Mouse (Mus musculus) urinary bladder, adult 18-20 months (tissue): Measurements from ENCODE around the gene Olfr95.
"Not testable (repeated sequence)": the region's sequence is repeated elsewhere in the genome, so short reads cannot be mapped to it uniquely, and the experiment has no call there.

Experiments
- DNase-seq, 2 experiments: peaks; one replicate each; pipeline ENCODE4 v3.0.0; 2022; ENCODE audit warnings: low spot score in 2 of 2, mixed read lengths in 2 of 2

Olfr95 gene

GRCm38 (mm10) chr17:37213018-37213417 is at the start of gene Olfr95:
TSS of gene Olfr95 (minus strand) at chr17:37213118.
- no peak for DNase-seq

- DNase-seq, result peak in 1 of 2 experiments; percentile 9
These were observed 37.6 kb upstream of the Olfr95 start for GRCm38 (mm10) chr17:37250544-37250943.

DNA sequence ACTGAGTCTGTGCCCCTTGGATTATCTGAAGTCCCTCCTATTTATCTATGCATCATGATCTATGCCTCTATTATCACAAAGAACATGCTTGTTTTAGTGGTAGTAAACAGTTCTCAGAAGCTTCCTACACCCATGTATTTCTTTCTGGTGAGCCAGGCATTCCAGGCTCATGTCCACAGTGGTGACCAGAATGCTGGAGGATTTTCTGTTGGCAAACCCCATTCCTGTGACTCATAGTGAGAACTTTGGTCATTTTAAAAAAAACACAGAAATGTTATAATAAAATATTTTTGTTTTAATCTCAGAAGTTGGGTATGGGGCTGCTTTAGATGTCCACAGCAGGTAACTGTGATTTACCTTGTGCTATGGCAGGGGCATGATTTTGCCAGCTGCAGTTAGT is 36.5 kb upstream of the Olfr95 start:
- DNase-seq, result no peak

DNA sequence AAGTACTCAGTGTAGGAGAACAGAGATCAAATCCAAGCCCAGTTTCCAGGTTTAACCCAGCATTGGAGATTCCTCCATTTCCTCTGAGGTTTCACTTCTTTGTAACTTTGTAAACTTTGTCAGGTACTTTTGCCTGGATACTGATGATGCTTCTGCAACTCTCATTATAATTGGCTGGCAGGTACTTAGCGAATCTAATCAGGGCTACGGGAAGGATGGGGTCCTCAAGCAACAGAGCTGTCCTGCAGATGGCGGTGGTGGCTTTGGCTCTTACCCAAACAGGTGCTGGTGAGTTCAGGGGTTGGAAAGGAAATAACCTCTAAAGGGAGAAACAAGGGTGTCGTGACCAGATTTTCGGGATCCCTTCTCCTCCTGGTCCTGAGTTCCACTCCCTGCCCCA is 33.8 kb upstream of the Olfr95 start:
- DNase-seq, result peak; percentile 1 to 6

DNA sequence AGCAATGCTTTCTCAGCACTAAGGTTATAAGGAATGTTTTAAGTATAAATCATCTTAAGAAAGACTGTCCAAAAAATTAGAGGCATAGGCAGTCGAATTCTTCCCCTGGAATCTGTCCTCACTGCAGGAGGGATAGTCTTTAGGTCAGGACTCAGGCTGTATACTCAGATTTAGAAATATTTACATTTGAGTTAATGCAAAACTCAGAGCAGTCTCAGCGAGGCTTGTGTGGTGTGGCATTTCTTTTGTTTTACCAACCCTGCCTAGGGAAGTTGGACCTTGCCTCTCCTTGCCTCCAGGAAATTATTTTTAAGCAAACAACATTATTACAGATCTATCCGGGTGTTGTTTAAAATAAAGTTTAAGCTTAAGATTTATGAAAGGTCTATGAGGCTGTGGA is 29.3 kb upstream of the Olfr95 start:
- DNase-seq, result no peak

DNA sequence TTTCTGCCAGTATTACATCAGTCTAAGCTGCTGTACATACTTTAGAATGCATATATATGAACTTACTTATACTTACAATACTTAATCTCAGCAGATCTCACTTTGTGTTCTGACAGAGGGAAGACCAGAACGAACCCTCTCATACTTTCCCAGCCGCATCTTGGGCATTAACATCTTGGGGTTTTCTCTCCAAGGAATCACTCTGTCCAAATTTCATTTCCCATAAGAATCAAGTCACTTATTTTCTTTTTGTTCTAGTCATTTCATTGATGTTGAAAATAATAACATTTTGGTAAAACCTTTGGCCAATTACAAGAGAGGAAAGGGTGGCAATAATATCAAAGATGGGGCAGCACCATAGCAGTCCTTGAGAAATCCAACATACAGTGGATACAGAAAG is 24.3 kb upstream of the Olfr95 start, which contains the start of gene Olfr97:
TSS of gene Olfr97 (minus strand) at position 101 of the 400 bp plus-strand sequence.
- DNase-seq, result not testable (repeated sequence)

- no peak for DNase-seq
These were observed 9.0 kb upstream of the Olfr95 start for GRCm38 (mm10) chr17:37221879-37222278.

- DNase-seq, result no peak
These were observed 6.9 kb upstream of the Olfr95 start, which contains the start of gene Olfr96 for GRCm38 (mm10) chr17:37219846-37220245. TSS of gene Olfr96 (plus strand) at chr17:37220146.

DNA sequence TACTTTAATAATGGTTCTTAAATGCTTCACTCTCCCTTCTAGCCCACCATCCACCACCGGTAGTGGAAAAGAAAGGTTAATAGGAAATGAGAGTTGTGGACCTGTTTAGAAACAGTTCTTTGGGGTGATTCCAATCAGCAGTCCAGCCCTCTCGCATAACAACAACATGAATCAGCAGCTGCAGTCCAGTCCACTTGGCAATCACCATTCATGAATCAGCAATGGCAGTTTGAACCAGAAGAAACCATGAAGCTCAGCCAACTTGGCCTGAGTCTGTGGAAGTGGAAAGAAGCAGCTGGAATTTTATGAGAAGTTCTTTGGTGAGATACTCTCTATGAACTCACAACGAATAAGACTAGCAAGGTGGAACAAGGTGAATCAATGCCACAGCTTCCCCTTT is 5.6 kb upstream of the Olfr95 start:
- peak in 1 of 2 experiments; percentile 28 for DNase-seq

DNA sequence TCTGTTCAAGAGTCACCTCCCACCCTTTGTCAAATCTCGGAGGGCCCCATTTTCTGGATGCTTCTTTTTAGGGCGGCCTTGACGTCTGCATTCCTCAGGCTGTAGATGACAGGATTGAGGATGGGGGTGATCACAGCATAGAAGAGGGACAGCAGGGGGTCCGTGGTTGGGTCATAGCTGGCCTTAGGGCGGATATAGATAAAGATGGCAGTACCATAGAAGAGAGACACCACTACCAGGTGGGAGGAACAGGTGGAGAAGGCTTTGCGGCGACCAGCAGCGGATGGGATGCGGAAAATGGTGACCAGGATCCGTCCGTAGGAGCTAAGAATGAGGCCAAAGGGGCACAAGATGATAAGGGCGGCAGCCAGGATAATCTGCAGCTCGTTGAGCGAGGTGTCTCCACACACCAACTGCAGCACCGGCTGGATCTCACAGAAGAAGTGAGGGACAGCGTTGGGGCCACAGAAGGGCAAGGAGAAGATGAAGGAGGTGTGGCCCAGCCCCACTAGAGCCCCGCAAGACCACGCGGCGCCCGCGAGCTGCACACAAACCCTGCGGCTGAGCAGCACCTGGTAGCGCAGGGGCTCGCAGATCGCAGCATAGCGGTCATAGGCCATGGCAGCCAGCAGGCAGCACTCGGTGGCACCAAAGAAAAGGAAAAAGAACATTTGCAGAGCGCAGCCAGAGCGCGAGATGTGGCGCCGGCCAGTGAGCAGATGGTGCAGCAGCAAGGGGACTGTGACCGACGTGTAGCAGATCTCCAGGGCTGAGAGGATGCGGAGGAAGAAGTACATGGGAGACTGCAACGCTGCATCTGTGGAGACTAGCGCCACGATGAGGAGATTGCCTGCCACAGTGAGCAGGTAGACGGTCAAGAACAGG is 1.8 kb downstream of the Olfr95 start:
- no peak for DNase-seq

DNA sequence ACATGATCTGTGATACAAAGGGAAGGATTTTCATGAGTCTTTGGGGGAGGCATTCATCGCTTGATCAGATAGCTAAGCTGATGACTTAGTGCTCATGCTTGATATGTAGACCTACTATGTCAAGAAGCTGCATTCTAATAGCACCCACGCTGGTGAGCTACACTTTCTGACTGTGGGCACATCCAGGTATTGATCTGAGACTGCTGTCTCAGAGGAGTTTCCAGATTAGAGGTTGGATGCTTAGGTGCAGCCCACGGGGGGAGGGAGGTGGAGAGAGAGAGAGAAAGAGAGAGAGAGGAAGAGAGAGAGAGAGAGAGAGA is 9.0 kb downstream of the Olfr95 start:
- DNase-seq, result no peak

- peak; percentile 61 to 64 for DNase-seq
These were observed 9.6 kb downstream of the Olfr95 start for GRCm38 (mm10) chr17:37203206-37203916.

DNA sequence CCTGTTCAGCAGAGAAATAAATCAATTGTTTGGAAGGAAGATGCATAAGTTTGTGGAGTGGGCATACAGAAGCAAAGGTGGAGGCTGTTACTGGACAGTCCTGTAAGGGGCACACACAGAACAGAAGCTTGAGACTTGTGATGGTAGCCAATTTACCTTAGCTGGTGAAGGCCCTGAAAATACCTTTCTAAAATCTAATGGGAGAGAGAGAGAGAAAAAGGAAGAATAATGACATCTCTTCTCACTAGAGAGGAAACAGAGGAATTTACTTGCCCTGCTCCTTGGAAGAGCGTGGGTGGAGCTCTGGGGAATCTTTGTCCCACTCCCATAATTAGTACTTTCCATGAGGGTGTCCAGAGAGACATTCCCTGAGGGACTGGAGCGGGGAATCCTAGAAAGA is 12.0 kb downstream of the Olfr95 start, which contains the start of gene Olfr94:
TSS of gene Olfr94 (minus strand) at position 101 of the 400 bp plus-strand sequence.
- no peak for DNase-seq

DNA sequence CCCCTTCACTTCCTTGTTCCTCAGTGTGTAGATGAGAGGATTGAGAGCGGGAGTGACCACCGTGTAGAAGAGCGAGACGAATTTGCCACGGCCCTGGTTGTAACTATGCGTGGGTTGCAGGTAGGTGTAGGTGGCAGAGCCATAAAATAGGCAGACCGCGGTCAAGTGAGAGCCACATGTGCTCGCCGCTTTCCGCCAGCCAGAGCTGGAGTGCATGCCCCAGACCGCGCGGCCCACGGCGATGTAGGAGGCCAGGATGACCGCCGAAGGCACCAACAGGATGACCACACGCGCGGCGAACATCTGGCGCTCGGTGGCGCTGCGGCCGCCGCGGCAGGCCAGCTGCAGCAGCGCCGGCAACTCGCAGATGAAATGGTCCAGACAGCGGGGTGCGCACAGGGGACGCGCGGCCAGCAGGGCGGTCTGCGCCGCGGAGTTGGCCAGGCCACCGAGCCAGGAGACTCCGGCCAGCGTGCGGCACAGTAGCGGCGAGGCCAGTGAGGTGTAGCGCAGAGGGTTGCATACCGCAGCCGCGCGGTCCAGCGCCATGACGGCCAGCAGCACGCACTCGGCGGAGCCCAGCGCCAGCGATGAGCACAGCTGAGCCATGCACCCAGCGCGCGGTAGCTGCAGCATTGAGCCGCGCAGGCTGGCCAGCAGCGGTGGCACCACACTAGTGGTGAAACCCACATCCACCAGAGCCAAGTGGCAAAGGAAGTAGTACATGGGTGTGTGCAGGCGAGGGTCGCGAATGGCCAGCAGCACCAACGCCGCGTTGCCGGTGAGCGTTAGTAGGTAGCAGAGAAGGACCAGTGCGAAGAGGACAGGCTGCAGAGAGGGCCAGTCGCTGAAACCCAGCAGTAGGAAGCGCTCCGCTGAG is 15.8 kb downstream of the Olfr95 start:
- peak in 1 of 2 experiments; percentile 28 for DNase-seq

DNA sequence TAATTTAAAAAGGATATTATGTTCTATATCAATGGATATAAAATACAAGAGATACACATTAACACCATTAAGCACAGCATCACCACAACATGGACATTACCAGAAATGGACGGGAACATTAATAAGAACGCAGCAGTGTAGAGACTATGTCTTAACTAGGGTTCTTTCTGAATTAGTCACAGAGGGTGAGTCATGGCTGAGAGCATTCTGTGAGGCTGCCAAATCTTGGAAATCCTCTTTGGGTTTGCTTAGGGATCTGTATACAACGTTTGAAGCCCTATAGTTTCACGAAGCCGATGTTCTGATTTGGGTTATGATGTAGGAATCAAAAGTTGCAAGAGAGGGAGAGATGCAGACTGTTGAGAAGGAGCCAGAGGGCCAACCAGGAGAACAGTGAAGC is 18.1 kb downstream of the Olfr95 start:
- no peak for DNase-seq

DNA sequence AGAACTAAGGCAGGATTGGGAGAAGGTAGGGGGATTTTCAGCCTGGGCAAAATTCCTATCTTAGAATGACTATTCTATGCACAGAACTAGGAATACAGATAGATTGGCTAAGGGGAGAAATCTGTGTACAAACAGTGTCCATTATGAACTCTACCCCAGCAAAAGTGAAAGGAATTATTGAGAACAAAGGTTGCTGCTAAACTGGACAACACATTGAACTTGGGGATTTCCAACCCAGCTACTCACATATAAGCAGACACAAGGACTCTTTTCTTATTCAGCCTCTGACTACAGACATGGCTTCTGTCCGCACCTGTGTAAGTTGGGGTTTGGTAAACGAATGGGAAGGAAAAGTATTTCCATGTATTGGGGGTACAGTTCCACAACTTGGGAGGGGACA is 19.3 kb downstream of the Olfr95 start, which contains the start of gene Ubd:
TSS of gene Ubd (plus strand) at position 237 of the 400 bp plus-strand sequence.
- DNase-seq, result no peak

- DNase-seq, result no peak
These were observed 19.9 kb downstream of the Olfr95 start for GRCm38 (mm10) chr17:37193032-37193431.

DNA sequence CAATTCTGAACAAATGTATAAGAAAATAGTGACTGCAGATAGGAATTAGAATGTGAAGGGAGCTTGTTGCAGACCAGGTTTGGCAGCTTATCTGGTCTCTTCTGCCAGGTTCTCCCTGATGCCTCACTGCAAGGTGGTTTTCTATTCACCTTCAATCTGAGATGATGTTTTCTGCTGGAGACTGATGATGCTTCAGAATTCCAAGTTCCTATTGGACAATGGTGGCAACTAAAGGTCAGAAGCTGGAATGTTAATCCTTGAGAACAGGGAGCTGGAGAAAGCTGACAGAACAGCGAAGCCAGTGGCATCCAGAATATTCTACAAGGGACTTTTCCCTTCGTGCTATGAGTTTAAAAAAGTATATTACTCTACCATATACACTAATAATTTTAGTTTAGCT is 22.2 kb downstream of the Olfr95 start:
- no peak for DNase-seq

DNA sequence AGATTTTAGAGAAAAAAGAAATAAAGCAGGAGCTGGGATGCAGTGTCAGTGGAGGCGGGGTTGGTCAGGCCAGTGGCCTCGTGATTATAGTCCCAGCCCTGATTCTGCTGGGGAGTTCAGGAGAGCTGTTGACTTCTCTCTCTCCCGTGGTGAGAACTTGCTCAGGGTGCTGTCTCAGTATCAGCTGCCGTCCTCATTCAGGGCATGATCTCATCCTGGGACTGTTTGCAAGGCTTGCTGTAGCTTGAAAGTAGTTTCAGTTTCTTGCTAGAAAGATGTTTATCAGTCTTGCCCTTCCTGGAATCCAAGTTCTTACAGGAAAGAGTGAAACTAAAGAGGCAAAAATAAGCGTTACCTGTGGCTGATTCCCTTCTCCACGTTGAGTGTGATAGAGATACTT is 27.4 kb downstream of the Olfr95 start:
- no peak for DNase-seq

GRCm38 (mm10) chr17:37161394-37161793 is 51.5 kb downstream of the Olfr95 start, which contains the start of gene Olfr93:
TSS of gene Olfr93 (minus strand) at chr17:37161494.
- DNase-seq, result no peak
